Mouse (Mus musculus) hindbrain, embryonic 11.5 days (tissue): ENCODE results near the gene Bnipl. TPM values are rescaled to one million over a fixed set of nuclear protein-coding genes. Genes with fewer than 3 reads are reported as not detected.

Experiments
- ATAC-seq: fragments of 200-750 bp; cut with Nextera tagmentation; 2 replicates; pipeline ENCODE4 v1.8.0; 2017; ENCODE audit warnings: mild to moderate bottlenecking, moderate TSS enrichment, moderate library complexity; ENCODE audit not compliant: low FRiP score
- DNase-seq: peaks from one replicate; pipeline ENCODE4 v3.0.0-alpha.2; 2015; ENCODE audit warnings: low spot score
- H3K27ac ChIP-seq: fragments of 300-500 bp; sonication (generic); 2 replicates; pipeline ENCODE4 v1.5.1; 2014; ENCODE audit warnings: mild to moderate bottlenecking, low read depth, low read length
- H3K27me3 ChIP-seq: fragments of 300-500 bp; sonication (generic); 2 replicates; pipeline ENCODE4 v1.6.1; 2014; ENCODE audit warnings: mild to moderate bottlenecking, low read length, moderate library complexity, mixed read lengths; ENCODE audit not compliant: control insufficient read depth, insufficient read depth
- H3K36me3 ChIP-seq: fragments of 300-500 bp; sonication (generic); 2 replicates; pipeline ENCODE4 v1.6.1; 2014; ENCODE audit warnings: mild to moderate bottlenecking, low read length, moderate library complexity, mixed read lengths; ENCODE audit not compliant: control insufficient read depth, insufficient read depth
- H3K4me1 ChIP-seq: fragments of 300-500 bp; sonication (generic); replicated peaks from 2 replicates; pipeline ENCODE4 v1.6.1; 2014; ENCODE audit warnings: low read length, mixed read lengths; ENCODE audit not compliant: control insufficient read depth, insufficient read depth
- H3K4me2 ChIP-seq: fragments of 300-500 bp; sonication (generic); replicated peaks from 2 replicates; pipeline ENCODE4 v1.6.1; 2014; ENCODE audit warnings: mild to moderate bottlenecking, low read depth, low read length
- H3K4me3 ChIP-seq: fragments of 300-500 bp; sonication (generic); 2 replicates; pipeline ENCODE4 v1.5.1; 2014; ENCODE audit warnings: low read depth, low read length
- H3K9ac ChIP-seq: fragments of 300-500 bp; sonication (generic); 2 replicates; pipeline ENCODE4 v1.6.1; 2014; ENCODE audit warnings: low read depth, low read length
- H3K9me3 ChIP-seq: fragments of 300-500 bp; sonication (generic); 2 replicates; pipeline ENCODE4 v1.6.1; 2016; ENCODE audit warnings: low read length; ENCODE audit not compliant: control insufficient read depth
- WGBS: fragments of 180-500 bp; shearing (Covaris S2); extraction: QIAGEN DNeasy Blood & Tissue Kit; methylation state at CpG from one replicate; pipeline ENCODE4 v1.1.7; 2014; 5-methylcytosine and 5-hydroxymethylcytosine counted together
- polyA plus RNA-seq: library from polyadenylated mRNA; unstranded; fragments of >200 nt; fragmentation: Nextera tagmentation; extraction: Ambion mirVana; gene quantifications from 2 replicates; pipeline ENCODE4 v1.2.1, GENCODE M21; 2014

Gene Bnipl
- polyA plus RNA-seq, 1 experiment from 2014 or later, result 0.73 TPM

DNA sequence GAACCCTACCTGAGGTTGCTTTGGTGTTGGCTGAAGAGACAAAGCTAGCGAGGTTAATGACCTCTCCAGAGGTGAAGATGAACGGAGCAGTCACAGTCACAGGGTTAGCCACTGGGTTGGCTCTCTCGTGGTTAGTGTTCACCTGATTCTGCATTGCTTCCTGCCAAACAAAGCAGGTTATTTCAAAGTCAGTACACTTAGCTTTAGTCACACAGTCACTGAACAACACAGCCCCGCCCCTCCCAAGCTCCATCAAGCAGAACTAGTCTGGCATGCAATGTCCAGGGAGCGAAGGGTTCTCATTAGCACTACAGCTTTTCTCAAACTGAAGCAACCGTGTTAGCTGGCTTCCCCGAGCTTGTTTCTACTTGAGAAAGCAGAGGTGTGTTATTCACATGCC is 50.9 kb downstream of the Bnipl start:
- Histone ChIP-seq H3K27ac (no peak overlapping the region), H3K27me3 (no peaks in the 10 kb centered on the region), H3K9me3 (no peaks in the 10 kb centered on the region), H3K9ac (no peak overlapping the region), H3K4me2 (no peak overlapping the region), H3K4me3 (no peak overlapping the region), H3K36me3 (peaks cover 12% of the 10 kb centered on the region; the same call in 1 of the 2 replicates), H3K4me1 (no peaks in the 10 kb centered on the region)
- ATAC-seq, result no peak
- 82% methylated on average over 7 of the region's 7 CpGs for WGBS
- no peak for DNase-seq

GRCm38 (mm10) chr3:95199101-95199500 is 51.9 kb downstream of the Bnipl start:
- Histone ChIP-seq H3K4me1 (no peaks in the 10 kb centered on the region), H3K4me3 (no peak overlapping the region), H3K36me3 (peaks cover 12% of the 10 kb centered on the region; the same call in 1 of the 2 replicates), H3K27me3 (no peaks in the 10 kb centered on the region), H3K27ac (no peak overlapping the region), H3K4me2 (no peak overlapping the region), H3K9ac (no peak overlapping the region), H3K9me3 (no peaks in the 10 kb centered on the region)
- ATAC-seq, result no peak
- 76% methylated on average over 1 of the region's 1 CpGs for WGBS
- no peak for DNase-seq

DNA sequence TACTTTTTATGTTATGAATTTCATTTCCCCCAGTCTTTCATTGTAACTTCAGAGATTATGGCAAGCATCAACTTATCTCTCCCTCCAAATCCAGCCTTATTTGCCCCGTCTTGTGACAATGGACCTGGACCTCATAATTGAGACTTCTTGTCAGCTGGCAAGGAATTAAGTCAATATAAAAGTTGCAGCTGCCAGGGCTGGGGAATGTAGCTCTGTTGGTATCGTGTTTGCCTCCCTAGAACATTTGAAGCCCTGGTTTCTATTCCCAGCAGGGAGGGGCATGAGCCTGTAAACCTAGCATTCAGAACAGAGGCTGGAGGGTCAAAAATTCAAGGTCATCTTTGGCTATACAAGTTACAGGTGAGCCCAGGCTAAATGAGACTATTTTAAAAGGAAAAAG is 55.2 kb downstream of the Bnipl start:
- Histone ChIP-seq H3K9ac (no peak overlapping the region), H3K27ac (no peak overlapping the region), H3K4me3 (no peak overlapping the region), H3K27me3 (no peaks in the 10 kb centered on the region), H3K4me2 (no peak overlapping the region), H3K9me3 (no peaks in the 10 kb centered on the region), H3K4me1 (no peaks in the 10 kb centered on the region), H3K36me3 (0 out of 2 replicates have a peak, but pooled peaks cover 5% of the 10 kb centered on the region)
- ATAC-seq (no peak), DNase-seq (no peak)
- WGBS, result 93% methylated on average over 2 of the region's 2 CpGs

- Histone ChIP-seq H3K9ac (no peak overlapping the region), H3K4me1 (no peaks in the 10 kb centered on the region), H3K27me3 (no peaks in the 10 kb centered on the region), H3K9me3 (no peaks in the 10 kb centered on the region), H3K4me3 (no peak overlapping the region), H3K36me3 (0 out of 2 replicates have a peak, but pooled peaks cover 6% of the 10 kb centered on the region), H3K4me2 (no peak overlapping the region), H3K27ac (no peak overlapping the region)
- DNase-seq (no peak), ATAC-seq (no peak)
- 88% methylated on average over 6 of the region's 6 CpGs for WGBS
These were observed 56.3 kb downstream of the Bnipl start for GRCm38 (mm10) chr3:95194721-95195135.

Other genes with a start within 250 kb of the Bnipl start
- gene Zfp687, start 235.7 kb downstream of the Bnipl start, polyA plus RNA-seq, result 21.2 and 29.6 TPM in 2 replicates
- 328 and 329 TPM in 2 replicates for gene Psmd4, start 208.6 kb downstream of the Bnipl start, polyA plus RNA-seq
- 14.1 and 15.0 TPM in 2 replicates for gene Pip5k1a, start 144.3 kb downstream of the Bnipl start, polyA plus RNA-seq
- gene Vps72, start 140.2 kb downstream of the Bnipl start, polyA plus RNA-seq, result 232 and 236 TPM in 2 replicates
- 0.68 and 1.1 TPM in 2 replicates for gene Tmod4, start 126.7 kb downstream of the Bnipl start, polyA plus RNA-seq
- gene Scnm1, start 117.2 kb downstream of the Bnipl start, polyA plus RNA-seq, result 83.2 and 84.9 TPM in 2 replicates
- gene Lysmd1, start 117.1 kb downstream of the Bnipl start, polyA plus RNA-seq, result 12.5 and 19.3 TPM in 2 replicates
- gene Tnfaip8l2, start 108.8 kb downstream of the Bnipl start, polyA plus RNA-seq, result 1.7 and 2.1 TPM in 2 replicates
- gene Sema6c, start 90.7 kb downstream of the Bnipl start, polyA plus RNA-seq, result 22.6 and 27.0 TPM in 2 replicates
- 6.1 and 9.7 TPM in 2 replicates for gene Gabpb2, start 33.3 kb downstream of the Bnipl start, polyA plus RNA-seq
- gene Cdc42se1, start 22.5 kb downstream of the Bnipl start, polyA plus RNA-seq, result 110 and 117 TPM in 2 replicates
- gene Mllt11, start 19.0 kb downstream of the Bnipl start, polyA plus RNA-seq, result 171 and 203 TPM in 2 replicates
- 0.21 TPM in 1 of 2 replicates, not detected in the other for gene Gm128, start 9.6 kb downstream of the Bnipl start, polyA plus RNA-seq
- 42.2 and 46.5 TPM in 2 replicates for gene Mindy1, start 30.2 kb upstream of the Bnipl start, polyA plus RNA-seq
- 31.0 and 31.3 TPM in 2 replicates for gene Prune1, start 30.9 kb upstream of the Bnipl start, polyA plus RNA-seq
- 1.6 and 2.1 TPM in 2 replicates for gene Anxa9, start 56.0 kb upstream of the Bnipl start, polyA plus RNA-seq
- 101 and 105 TPM in 2 replicates for gene Cers2, start 63.6 kb upstream of the Bnipl start, polyA plus RNA-seq
- 58.6 and 63.2 TPM in 2 replicates for gene Setdb1, start 106.0 kb upstream of the Bnipl start, polyA plus RNA-seq
- not detected in 2 replicates for gene 4930558C23Rik, start 151.6 kb upstream of the Bnipl start, polyA plus RNA-seq
- 21.8 and 24.8 TPM in 2 replicates for gene Arnt, start 183.2 kb upstream of the Bnipl start, polyA plus RNA-seq
- 10.3 and 10.9 TPM in 2 replicates for gene Ctsk, start 248.1 kb upstream of the Bnipl start, polyA plus RNA-seq